Mouse (Mus musculus) thymus, adult 2 months (tissue): ENCODE results near the gene Cdhr2. TPM values are rescaled to one million over a fixed set of nuclear protein-coding genes. Genes with fewer than 3 reads are reported as not detected.

Experiments used
- DNase-seq: peaks from one replicate; pipeline ENCODE4 v3.0.0; 2021
- H3K27ac ChIP-seq: fragments of 200-500 bp; 2 replicates; pipeline ENCODE4 v1.5.1; 2012; ENCODE audit warnings: low read length, control low read depth; ENCODE audit not compliant: control insufficient read depth, insufficient read depth
- H3K27me3 ChIP-seq: fragments of 200-500 bp; 2 replicates; pipeline ENCODE4 v1.6.1; 2012; ENCODE audit warnings: mild to moderate bottlenecking, low read length, moderate library complexity, mixed read lengths; ENCODE audit not compliant: control insufficient read depth, insufficient read depth
- H3K36me3 ChIP-seq: fragments of 200-500 bp; 2 replicates; pipeline ENCODE4 v1.6.1; 2012; ENCODE audit warnings: mild to moderate bottlenecking, low read length, moderate library complexity; ENCODE audit not compliant: control insufficient read depth, insufficient read depth
- H3K4me1 ChIP-seq: fragments of 200-500 bp; replicated peaks from 2 replicates; pipeline ENCODE4 v1.6.1; 2012; ENCODE audit warnings: low read length; ENCODE audit not compliant: control insufficient read depth, insufficient read depth
- H3K4me3 ChIP-seq: fragments of 200-500 bp; 2 replicates; pipeline ENCODE4 v1.5.1; 2012; ENCODE audit warnings: mild to moderate bottlenecking, low read length, control low read depth, moderate library complexity; ENCODE audit not compliant: control insufficient read depth, insufficient read depth
- CTCF ChIP-seq: fragments of 200-500 bp; IDR thresholded peaks from 2 replicates; pipeline ENCODE4 v1.5.1; 2012; ENCODE audit warnings: mild to moderate bottlenecking, control low read depth, low read length, moderate library complexity, borderline replicate concordance; ENCODE audit not compliant: control insufficient read depth, poor library complexity, insufficient read depth; ENCODE audit errors: extremely low read depth
- POLR2A ChIP-seq: fragments of 200-500 bp; IDR thresholded peaks from 2 replicates; pipeline ENCODE4 v1.6.1; 2012; ENCODE audit warnings: mild to moderate bottlenecking, low read length, control low read depth, moderate library complexity; ENCODE audit not compliant: control insufficient read depth, poor library complexity, insufficient read depth; ENCODE audit errors: extremely low read depth
- WGBS: fragments of 180-500 bp; shearing (Covaris S2); methylation state at CpG from one replicate; pipeline ENCODE4 v1.1.7; 2018; 5-methylcytosine and 5-hydroxymethylcytosine counted together
- polyA plus RNA-seq: library from polyadenylated mRNA; depleted of rRNA; stranded (reverse); fragments of >200 nt; gene quantifications from 2 replicates; pipeline ENCODE4 v1.2.3, GENCODE M21; 2012

Cdhr2 gene
- polyA plus RNA-seq, 1 experiment = 1.3 TPM

- H3K4me1 ChIP-seq = peaks cover 29% of the 10 kb centered on the region
- peak overlapping the region; percentile 73; the same call in 1 of the 2 replicates for H3K27ac ChIP-seq
- peak overlapping the region; percentile 86 for H3K4me3 ChIP-seq
- WGBS = 3% methylated on average over 19 of the region's 19 CpGs
- H3K36me3 ChIP-seq = peaks cover 22% of the 10 kb centered on the region
- TF ChIP-seq CTCF (no peak), POLR2A (no peak)
- DNase-seq = no peak
- H3K27me3 ChIP-seq = no peaks in the 10 kb centered on the region
These were observed 14.9 kb upstream of the Cdhr2 start for GRCm38 (mm10) chr13:54686139-54687053.

- H3K4me3 ChIP-seq = peak overlapping the region; percentile 86
- under 1% methylated on average over 35 of the region's 35 CpGs for whole genome bisulfite sequencing
- peaks cover 16% of the 10 kb centered on the region for H3K36me3 ChIP-seq
- TF ChIP-seq POLR2A (peak; percentile 62), CTCF (0 out of 2 replicates have a peak, but pooled peaks have one; percentile 14)
- DNase-seq = peak; percentile 90
- no peaks in the 10 kb centered on the region for H3K27me3 ChIP-seq
- H3K27ac ChIP-seq = peak overlapping the region; percentile 80
- peaks cover 31% of the 10 kb centered on the region for H3K4me1 ChIP-seq
These were observed 14.2 kb upstream of the Cdhr2 start for GRCm38 (mm10) chr13:54687096-54687495.

GRCm38 (mm10) chr13:54687575-54688424, 13.5 kb upstream of the Cdhr2 start:
- peaks cover 38% of the 10 kb centered on the region for H3K4me1 ChIP-seq
- peak; percentile 97 for DNase-seq

GRCm38 (mm10) chr13:54690151-54690740, 11.0 kb upstream of the Cdhr2 start:
- Histone ChIP-seq H3K4me3 (no peak overlapping the region), H3K4me1 (peaks cover 38% of the 10 kb centered on the region), H3K36me3 (no peaks in the 10 kb centered on the region), H3K27me3 (no peaks in the 10 kb centered on the region), H3K27ac (no peak overlapping the region)
- WGBS = 97% methylated on average over 8 of the region's 8 CpGs
- DNase-seq = no peak
- TF ChIP-seq POLR2A = no peak
- TF ChIP-seq CTCF = no peak

More at GRCm38 (mm10) chr13:54687575-54688424, 13.5 kb upstream of the Cdhr2 start:
- H3K4me3 ChIP-seq = peak overlapping the region; percentile 86
- H3K27ac ChIP-seq = peak overlapping the region; percentile 80
- H3K36me3 ChIP-seq = peaks cover 8% of the 10 kb centered on the region
- under 1% methylated on average over 82 of the region's 82 CpGs for WGBS
- TF ChIP-seq CTCF = no peak
- TF ChIP-seq POLR2A = peak; percentile 63
- H3K27me3 ChIP-seq = no peaks in the 10 kb centered on the region

- H3K27me3 ChIP-seq = no peaks in the 10 kb centered on the region
- H3K4me3 ChIP-seq = no peak overlapping the region
- H3K4me1 ChIP-seq = peaks cover 24% of the 10 kb centered on the region
- 0 out of 2 replicates have a peak overlapping the region, but pooled peaks have one; percentile 54 for H3K27ac ChIP-seq
- H3K36me3 ChIP-seq = no peaks in the 10 kb centered on the region
- DNase-seq = no peak
- no peak for TF ChIP-seq POLR2A
- TF ChIP-seq CTCF = no peak
These were observed 9.5 kb upstream of the Cdhr2 start for GRCm38 (mm10) chr13:54691737-54692136.
